Mouse (Mus musculus) midbrain, embryonic 11.5 days (tissue): ENCODE measurements around the gene Hmgb4. TPM values are rescaled to one million over a fixed set of nuclear protein-coding genes. Genes with fewer than 3 reads are reported as not detected.

Source experiments
- ATAC-seq: fragments of 200-750 bp; cut with Nextera tagmentation; 2 replicates; pipeline ENCODE4 v1.8.0; 2017; ENCODE audit warnings: moderate TSS enrichment, moderate library complexity; ENCODE audit not compliant: low FRiP score
- DNase-seq: peaks from one replicate; pipeline ENCODE4 v3.0.0; 2015; ENCODE audit warnings: low spot score; ENCODE audit errors: missing footprints
- H3K27ac ChIP-seq: fragments of 300-500 bp; sonication (generic); 2 replicates; pipeline ENCODE4 v1.5.1; 2014; ENCODE audit warnings: low read depth, low read length
- H3K27me3 ChIP-seq: fragments of 300-500 bp; sonication (generic); 2 replicates; pipeline ENCODE4 v1.6.1; 2014; ENCODE audit warnings: mild to moderate bottlenecking, low read length, moderate library complexity, mixed read lengths; ENCODE audit not compliant: control insufficient read depth, insufficient read depth
- H3K36me3 ChIP-seq: fragments of 300-500 bp; sonication (generic); 2 replicates; pipeline ENCODE4 v1.6.1; 2014; ENCODE audit warnings: mild to moderate bottlenecking, low read length, moderate library complexity, mixed read lengths; ENCODE audit not compliant: control insufficient read depth, insufficient read depth
- H3K4me1 ChIP-seq: fragments of 300-500 bp; sonication (generic); 2 replicates; pipeline ENCODE4 v1.6.1; 2014; ENCODE audit warnings: low read length; ENCODE audit not compliant: control insufficient read depth, insufficient read depth
- H3K4me2 ChIP-seq: fragments of 300-500 bp; sonication (generic); 2 replicates; pipeline ENCODE4 v1.6.1; 2014; ENCODE audit warnings: mild to moderate bottlenecking, moderate library complexity
- H3K4me3 ChIP-seq: fragments of 300-500 bp; sonication (generic); 2 replicates; pipeline ENCODE4 v1.5.1; 2014; ENCODE audit warnings: low read depth, low read length
- H3K9ac ChIP-seq: fragments of 300-500 bp; sonication (generic); 2 replicates; pipeline ENCODE4 v1.6.1; 2014; ENCODE audit warnings: low read length
- H3K9me3 ChIP-seq: fragments of 300-500 bp; sonication (generic); 2 replicates; pipeline ENCODE4 v1.6.1; 2016; ENCODE audit warnings: low read length; ENCODE audit not compliant: control insufficient read depth
- WGBS: fragments of 180-500 bp; shearing (Covaris S2); extraction: QIAGEN DNeasy Blood & Tissue Kit; methylation state at CpG from one replicate; pipeline ENCODE4 v1.1.7; 2014; 5-methylcytosine and 5-hydroxymethylcytosine counted together
- polyA plus RNA-seq: library from polyadenylated mRNA; unstranded; fragments of >200 nt; fragmentation: Nextera tagmentation; extraction: Ambion mirVana; gene quantifications from 2 replicates; pipeline ENCODE4 v1.2.1, GENCODE M21; 2014

Hmgb4 gene
- polyA plus RNA-seq, result not detected in 2 replicates

DNA sequence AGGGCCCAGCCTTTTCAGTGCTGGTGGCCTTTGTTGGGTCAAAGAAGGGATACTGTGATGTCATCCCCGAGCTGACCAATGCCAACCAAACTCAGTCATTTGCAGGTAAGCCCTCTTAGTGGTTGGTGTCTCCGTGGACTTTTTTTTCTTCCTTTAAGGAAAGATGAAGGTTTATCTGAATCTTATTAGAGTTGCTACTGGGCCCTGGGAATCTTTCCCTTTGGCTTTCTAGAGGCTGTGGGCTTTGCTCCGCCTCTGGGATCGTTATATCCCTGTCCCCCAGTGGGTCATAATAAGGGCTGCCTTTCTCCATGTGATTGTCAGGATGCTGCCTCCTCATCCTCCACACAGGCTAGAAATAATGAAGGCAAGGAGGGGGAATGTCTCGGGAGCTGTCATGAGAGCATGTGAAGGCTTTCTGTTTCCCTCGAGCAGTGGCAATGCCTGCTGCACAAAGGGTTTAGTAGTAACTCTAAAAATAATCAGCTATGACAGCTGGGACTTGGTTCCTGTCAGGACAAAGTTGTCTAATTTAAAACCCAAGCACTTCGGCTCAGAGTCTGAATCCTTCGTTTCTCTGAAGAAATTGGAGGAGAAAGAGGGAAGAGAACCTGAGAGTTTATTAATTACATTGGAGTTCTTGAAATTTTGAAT is at the start of gene Hmgb4:
Hmgb4 (minus strand) TSS at position 51 of the 654 bp plus-strand sequence.
- DNase-seq (no peak), ATAC-seq (no peak)
- Histone ChIP-seq H3K4me2 (no peak within 1 kb of the TSS), H3K4me3 (no peak within 1 kb of the TSS), H3K36me3 (no peaks in the 10 kb centered on the region), H3K27ac (no peak within 1 kb of the TSS), H3K9me3 (no peaks in the 10 kb centered on the region), H3K9ac (no peak within 1 kb of the TSS), H3K27me3 (no peaks in the 10 kb centered on the region), H3K4me1 (no peaks in the 10 kb centered on the region)
- WGBS, result 75% methylated on average over 8 of the region's 8 CpGs

GRCm38 (mm10) chr4:128306011-128306410 is 45.3 kb upstream of the Hmgb4 start:
- Histone ChIP-seq H3K27ac (no peak overlapping the region), H3K27me3 (no peaks in the 10 kb centered on the region), H3K4me2 (no peak overlapping the region), H3K4me3 (no peak overlapping the region), H3K4me1 (no peaks in the 10 kb centered on the region), H3K36me3 (no peaks in the 10 kb centered on the region), H3K9me3 (no peaks in the 10 kb centered on the region), H3K9ac (no peak overlapping the region)
- ATAC-seq, result no peak
- DNase-seq, result no peak
- 98% methylated on average over 8 of the region's 8 CpGs for WGBS

- DNase-seq (no peak), ATAC-seq (no peak)
- no peaks in the 10 kb centered on the region for H3K36me3 ChIP-seq
- H3K4me3 ChIP-seq, result no peak overlapping the region
- H3K4me1 ChIP-seq, result no peaks in the 10 kb centered on the region
- no peak overlapping the region for H3K4me2 ChIP-seq
- no peak overlapping the region for H3K27ac ChIP-seq
- no peak overlapping the region for H3K9ac ChIP-seq
- no peaks in the 10 kb centered on the region for H3K9me3 ChIP-seq
- WGBS, result 79% methylated on average over 8 of the region's 8 CpGs
- no peaks in the 10 kb centered on the region for H3K27me3 ChIP-seq
These were observed 43.3 kb upstream of the Hmgb4 start for GRCm38 (mm10) chr4:128304049-128304448.

DNA sequence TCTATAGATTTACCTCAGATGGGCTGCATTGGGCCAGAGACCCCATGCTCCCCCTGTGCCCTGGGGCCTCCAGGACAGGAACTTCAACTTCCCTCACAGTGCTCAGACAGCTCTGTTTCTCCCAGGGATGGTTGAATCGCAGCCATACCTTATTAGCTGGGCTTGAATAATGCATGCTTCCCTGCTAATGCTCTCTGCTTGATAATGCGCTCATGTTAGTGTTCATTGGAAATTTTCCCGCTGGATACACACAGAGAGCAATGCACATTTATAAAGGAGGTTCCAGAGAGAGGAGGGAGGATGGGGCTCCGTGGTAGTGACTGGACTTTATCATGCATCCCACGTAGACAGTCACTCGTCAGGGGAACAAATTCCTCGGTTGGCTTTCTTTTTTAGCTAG is 27.3 kb upstream of the Hmgb4 start:
- no peak for ATAC-seq

GRCm38 (mm10) chr4:128285009-128285408 is 24.3 kb upstream of the Hmgb4 start:
- no peaks in the 10 kb centered on the region for H3K27me3 ChIP-seq
- no peak overlapping the region for H3K4me3 ChIP-seq
- H3K36me3 ChIP-seq, result no peaks in the 10 kb centered on the region
- DNase-seq, result no peak
- no peak overlapping the region for H3K27ac ChIP-seq
- ATAC-seq, result no peak
- H3K9me3 ChIP-seq, result no peaks in the 10 kb centered on the region
- no peaks in the 10 kb centered on the region for H3K4me1 ChIP-seq
- no peak overlapping the region for H3K9ac ChIP-seq
- H3K4me2 ChIP-seq, result no peak overlapping the region
- 62% methylated on average over 1 of the region's 1 CpGs for WGBS

More for the DNA sequence above, 27.3 kb upstream of the Hmgb4 start:
- Histone ChIP-seq H3K27ac (no peak overlapping the region), H3K4me3 (no peak overlapping the region), H3K36me3 (no peaks in the 10 kb centered on the region), H3K9me3 (no peaks in the 10 kb centered on the region), H3K4me2 (no peak overlapping the region), H3K9ac (no peak overlapping the region), H3K27me3 (no peaks in the 10 kb centered on the region), H3K4me1 (no peaks in the 10 kb centered on the region)
- no peak for DNase-seq
- 80% methylated on average over 7 of the region's 7 CpGs for WGBS

- H3K27ac ChIP-seq, result no peak overlapping the region
- H3K4me3 ChIP-seq, result no peak overlapping the region
- no peak overlapping the region for H3K9ac ChIP-seq
- 82% methylated on average over 6 of the region's 6 CpGs for WGBS
- no peaks in the 10 kb centered on the region for H3K9me3 ChIP-seq
- H3K27me3 ChIP-seq, result no peaks in the 10 kb centered on the region
- H3K4me1 ChIP-seq, result no peaks in the 10 kb centered on the region
- H3K36me3 ChIP-seq, result no peaks in the 10 kb centered on the region
- ATAC-seq (no peak), DNase-seq (no peak)
- H3K4me2 ChIP-seq, result no peak overlapping the region
These were observed 14.8 kb upstream of the Hmgb4 start for GRCm38 (mm10) chr4:128275586-128275985.

DNA sequence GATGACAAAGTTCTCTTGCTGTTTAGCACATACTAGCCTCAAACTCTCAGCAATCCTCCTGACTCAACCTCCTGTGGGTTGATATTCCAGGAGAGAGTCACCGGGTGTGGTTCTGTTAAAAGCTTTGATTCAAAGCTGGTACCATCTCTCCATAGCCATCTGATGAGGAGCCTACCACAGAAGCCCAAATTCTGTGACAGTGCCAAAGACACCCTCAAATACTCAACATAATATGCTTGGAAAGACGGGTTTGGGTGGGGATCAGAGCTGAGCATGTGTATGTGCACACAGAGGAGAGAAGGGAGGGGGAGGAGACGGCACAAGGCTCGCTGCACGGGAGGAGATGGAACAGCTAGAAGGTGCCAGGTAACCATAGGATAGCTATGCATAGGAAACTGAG is 14.4 kb upstream of the Hmgb4 start:
- Histone ChIP-seq H3K27ac (no peak overlapping the region), H3K4me2 (no peak overlapping the region), H3K9me3 (no peaks in the 10 kb centered on the region), H3K9ac (no peak overlapping the region), H3K4me3 (no peak overlapping the region), H3K27me3 (no peaks in the 10 kb centered on the region), H3K4me1 (no peaks in the 10 kb centered on the region), H3K36me3 (no peaks in the 10 kb centered on the region)
- DNase-seq (no peak), ATAC-seq (no peak)
- 84% methylated on average over 5 of the region's 5 CpGs for WGBS

GRCm38 (mm10) chr4:128273146-128273545 is 12.4 kb upstream of the Hmgb4 start:
- WGBS, result 81% methylated on average over 11 of the region's 11 CpGs
- no peak overlapping the region for H3K4me2 ChIP-seq
- DNase-seq, result no peak
- no peak overlapping the region for H3K4me3 ChIP-seq
- no peak for ATAC-seq
- H3K27ac ChIP-seq, result no peak overlapping the region
- H3K27me3 ChIP-seq, result no peaks in the 10 kb centered on the region
- H3K4me1 ChIP-seq, result no peaks in the 10 kb centered on the region
- H3K36me3 ChIP-seq, result no peaks in the 10 kb centered on the region
- no peak overlapping the region for H3K9ac ChIP-seq
- H3K9me3 ChIP-seq, result no peaks in the 10 kb centered on the region

DNA sequence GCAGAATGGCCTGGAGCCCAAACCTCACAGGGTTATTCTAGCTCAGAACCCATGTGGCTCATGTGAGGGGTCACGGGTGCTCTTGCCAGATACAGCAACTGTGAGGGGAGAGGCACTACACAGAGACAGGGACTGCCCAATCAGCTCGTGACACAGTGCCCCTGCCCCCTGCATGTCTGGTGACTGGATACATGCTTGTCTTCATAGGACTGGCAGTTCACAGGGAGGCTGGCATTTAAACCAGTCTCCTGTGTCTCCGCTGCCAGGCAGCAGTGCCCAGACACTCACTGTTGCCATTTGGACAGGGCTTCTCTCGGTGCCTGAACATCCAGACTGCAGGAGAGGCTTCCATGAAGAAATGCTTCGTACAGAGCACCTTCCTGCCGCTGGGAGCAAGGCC is 11.7 kb upstream of the Hmgb4 start:
- DNase-seq (no peak), ATAC-seq (no peak)
- no peak overlapping the region for H3K9ac ChIP-seq
- H3K36me3 ChIP-seq, result no peaks in the 10 kb centered on the region
- no peak overlapping the region for H3K27ac ChIP-seq
- H3K9me3 ChIP-seq, result no peaks in the 10 kb centered on the region
- no peaks in the 10 kb centered on the region for H3K4me1 ChIP-seq
- 76% methylated on average over 6 of the region's 6 CpGs for WGBS
- no peak overlapping the region for H3K4me3 ChIP-seq
- H3K27me3 ChIP-seq, result no peaks in the 10 kb centered on the region
- H3K4me2 ChIP-seq, result no peak overlapping the region
